ENCODE assay signal across 8 mouse cellular contexts in the genomic region with DNA sequence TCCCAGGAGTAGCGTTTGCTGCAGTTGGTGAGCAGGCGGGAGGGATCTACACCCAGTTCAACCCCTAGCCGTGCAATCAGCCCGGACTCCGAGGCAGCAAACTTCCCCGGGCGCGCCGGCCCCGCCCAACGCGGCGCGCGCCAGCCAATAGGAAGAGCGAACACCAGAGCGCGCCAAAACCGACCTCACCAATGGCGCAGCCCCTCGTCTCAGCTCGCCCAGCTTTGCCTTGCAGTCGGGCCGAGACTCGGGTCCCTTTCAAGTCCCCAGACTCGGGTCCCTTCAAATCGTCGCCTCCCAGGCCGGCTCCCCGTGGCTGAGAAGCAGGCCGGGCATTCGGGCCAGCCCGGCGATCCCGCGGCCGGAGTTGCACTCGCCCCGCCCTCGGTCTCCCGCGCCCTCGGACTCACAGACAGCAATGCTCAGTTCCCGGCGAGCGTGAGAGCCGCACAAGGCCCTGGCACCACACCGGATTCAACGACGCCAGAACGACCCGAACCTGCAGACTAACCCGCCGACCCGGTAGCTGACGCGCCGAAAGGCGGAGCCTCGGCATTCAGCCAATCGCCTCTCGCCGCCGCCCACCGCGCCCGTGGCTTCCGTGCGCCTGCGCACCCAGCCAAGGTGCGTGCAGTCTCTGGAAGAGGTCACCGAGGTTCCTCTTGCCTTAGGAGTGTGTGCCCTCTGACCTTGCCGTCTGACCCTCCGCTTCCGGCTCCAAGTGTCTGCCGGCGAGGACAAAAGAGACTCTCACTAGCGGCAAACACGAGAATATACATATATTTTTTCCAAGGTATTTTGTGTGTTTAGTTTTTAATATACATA. TPM values are rescaled to one million over a fixed set of nuclear protein-coding genes. Genes with fewer than 3 reads are reported as not detected.
A peak's percentile ranks its signal among the peaks of the same experiment; 100 is the strongest.
DNase-seq lines count a peak whose midpoint lies in the region; ATAC-seq and TF ChIP-seq lines count a peak whose summit lies in the region.

A gene (minus strand): TSS at position 521 of the 825 bp plus-strand sequence.

- no peaks in the 10 kb centered on the region for H3K27me3 ChIP-seq in Patski
- no peaks in the 10 kb centered on the region for H3K27me3 ChIP-seq in hindbrain, embryonic 14.5 days (ENCODE audit: control insufficient read depth, insufficient read depth, low read length)

- in situ Hi-C loops in Patski (cut with MboI; ENCODE audit: low pct_unique_long_range_greater_than_20kb), result no loop called here

- no peak for DNase-seq in Patski (ENCODE audit: low read depth, low spot score)
- peak; percentile 88 to 91 for DNase-seq in cerebellum, postnatal 14 days
- DNase-seq in frontal cortex, postnatal 25 days (ENCODE audit: low spot score in 2 of 2), result peak; percentile 62 to 67
- DNase-seq in hindbrain, embryonic 14.5 days (ENCODE audit: low spot score), result peak; percentile 82
- peak; percentile 74 to 77 for DNase-seq in layer of hippocampus, postnatal 36 days
- peak; percentile 91 for DNase-seq in lung, postnatal 36 days
- peak; percentile 94 for DNase-seq in retina, postnatal 1 day
- DNase-seq in urinary bladder, adult 18-20 months (ENCODE audit: low spot score in 2 of 2), result peak; percentile 79 to 86

- H3K36me3 ChIP-seq in hindbrain, embryonic 14.5 days (replicated peaks; ENCODE audit: control insufficient read depth, insufficient read depth), result no peaks in the 10 kb centered on the region

- peak within 1 kb of the TSS; percentile 91 for H3K4me3 ChIP-seq in hindbrain, embryonic 14.5 days (replicated peaks; ENCODE audit: low read length)

- peak within 1 kb of the TSS; percentile 55 for H3K9ac ChIP-seq in hindbrain, embryonic 14.5 days

- WGBS in hindbrain, embryonic 14.5 days, result under 1% methylated on average over 78 of the region's 79 CpGs

- no peak for TF ChIP-seq CTCF in Patski (IDR thresholded peaks at IDR 0.05)

- POLR2A ChIA-PET in Patski (lab: Charles Lee), result no interaction called here

- H3K27ac ChIP-seq in hindbrain, embryonic 14.5 days, result 0 out of 2 replicates have a peak within 1 kb of the TSS, but pooled peaks have one; percentile 39

- ATAC-seq in Patski, result peak; percentile 95
- ATAC-seq in hindbrain, embryonic 14.5 days (ENCODE audit: low FRiP score), result peak; percentile 96

- H3K4me1 ChIP-seq in hindbrain, embryonic 14.5 days (replicated peaks; ENCODE audit: control insufficient read depth, insufficient read depth, low read length), result peaks cover 5% of the 10 kb centered on the region; the same call in 1 of the 2 replicates

- CTCF ChIA-PET in Patski (lab: Charles Lee), result no interaction called here

- no peaks in the 10 kb centered on the region for H3K9me3 ChIP-seq in hindbrain, embryonic 14.5 days (ENCODE audit: control insufficient read depth, low read length)

- peak within 1 kb of the TSS; percentile 57 for H3K4me2 ChIP-seq in hindbrain, embryonic 14.5 days (replicated peaks)

RNA-seq across cellular contexts. Expression of the gene that starts here (rescaled TPM):
- 61.1 TPM for polyA plus RNA-seq in Patski (2021)
- polyA plus RNA-seq in hindbrain, embryonic 14.5 days (2014; fragmentation: Nextera tagmentation; extraction: Ambion mirVana), result 20.6 and 22.1 TPM in 2 replicates
- 1 to 10 TPM; 1.9 to 2.9 TPM for total RNA-seq in layer of hippocampus, postnatal 36 days (2021)
